Mouse (Mus musculus) limb, embryonic 14.5 days (tissue): ENCODE measurements at regions not wholly inside any gene's neighbourhood (a gene's known extent, or its start where the extent isn't known, plus 50 kb on each side); places are given as distances from the start of the nearest gene placed in this dataset.

Experiments used
- ATAC-seq: fragments of 200-750 bp; cut with Nextera tagmentation; 2 replicates; pipeline ENCODE4 v1.8.0; 2017; ENCODE audit warnings: low read depth, moderate number of reproducible peaks, moderate TSS enrichment; ENCODE audit not compliant: low FRiP score
- DNase-seq: peaks from one replicate; pipeline ENCODE4 v3.0.0-alpha.2; 2015; ENCODE audit warnings: low spot score
- H3K27ac ChIP-seq: fragments of 300-500 bp; sonication (generic); replicated peaks from 2 replicates; pipeline ENCODE4 v1.5.1; 2014; ENCODE audit warnings: low read depth, mild to moderate bottlenecking, low read length, moderate library complexity, mixed read lengths
- H3K27me3 ChIP-seq: fragments of 300-500 bp; sonication (generic); 2 replicates; pipeline ENCODE4 v1.6.1; 2014; ENCODE audit warnings: low read length, mixed read lengths; ENCODE audit not compliant: control insufficient read depth, insufficient read depth
- H3K36me3 ChIP-seq: fragments of 300-500 bp; sonication (generic); 2 replicates; pipeline ENCODE4 v1.6.1; 2014; ENCODE audit warnings: mild to moderate bottlenecking, low read length, moderate library complexity, mixed read lengths; ENCODE audit not compliant: control insufficient read depth, insufficient read depth
- H3K4me1 ChIP-seq: fragments of 300-500 bp; sonication (generic); 2 replicates; pipeline ENCODE4 v1.6.1; 2014; ENCODE audit warnings: antibody characterized with exemption, low read length, mixed read lengths; ENCODE audit not compliant: control insufficient read depth, insufficient read depth
- H3K4me2 ChIP-seq: fragments of 300-500 bp; sonication (generic); replicated peaks from 2 replicates; pipeline ENCODE4 v1.6.1; 2014; ENCODE audit warnings: low read depth, mild to moderate bottlenecking, low read length, moderate library complexity; ENCODE audit not compliant: severe bottlenecking
- H3K4me3 ChIP-seq: fragments of 300-500 bp; sonication (generic); replicated peaks from 2 replicates; pipeline ENCODE4 v1.5.1; 2014; ENCODE audit warnings: low read length
- H3K9ac ChIP-seq: fragments of 300-500 bp; sonication (generic); 2 replicates; pipeline ENCODE4 v1.6.1; 2014; ENCODE audit warnings: mild to moderate bottlenecking, low read depth, low read length, moderate library complexity; ENCODE audit not compliant: severe bottlenecking
- H3K9me3 ChIP-seq: fragments of 300-500 bp; sonication (generic); 2 replicates; pipeline ENCODE4 v1.6.1; 2016; ENCODE audit warnings: low read length; ENCODE audit not compliant: control insufficient read depth
- POLR2A ChIP-seq: fragments of 200-500 bp; IDR thresholded peaks from 2 replicates; pipeline ENCODE4 v1.8.0; 2012; ENCODE audit warnings: inconsistent platforms, mild to moderate bottlenecking, moderate library complexity, borderline replicate concordance; ENCODE audit not compliant: insufficient read depth, insufficient read length; ENCODE audit errors: extremely low read depth
- WGBS: fragments of 180-500 bp; shearing (Covaris S2); extraction: QIAGEN DNeasy Blood & Tissue Kit; methylation state at CpG from one replicate; pipeline ENCODE4 v1.1.7; 2014; 5-methylcytosine and 5-hydroxymethylcytosine counted together

- Histone ChIP-seq H3K4me1 (peaks cover 19% of the 10 kb centered on the region), H3K27ac (no peak overlapping the region), H3K9ac (no peak overlapping the region), H3K4me3 (no peak overlapping the region), H3K36me3 (no peaks in the 10 kb centered on the region), H3K9me3 (no peaks in the 10 kb centered on the region), H3K27me3 (no peaks in the 10 kb centered on the region), H3K4me2 (no peak overlapping the region)
- DNase-seq (no peak), ATAC-seq (no peak)
- WGBS = 92% methylated on average over 12 of the region's 12 CpGs
- no peak for TF ChIP-seq POLR2A
These were observed 268.6 kb downstream of the Rps24 start for GRCm38 (mm10) chr14:24755426-24756117.

GRCm38 (mm10) chr14:24757302-24757701, 270.4 kb downstream of the Rps24 start:
- ATAC-seq = no peak
- Histone ChIP-seq H3K4me2 (no peak overlapping the region), H3K27ac (no peak overlapping the region), H3K27me3 (no peaks in the 10 kb centered on the region), H3K4me1 (peaks cover 19% of the 10 kb centered on the region), H3K4me3 (no peak overlapping the region), H3K9ac (no peak overlapping the region), H3K36me3 (no peaks in the 10 kb centered on the region), H3K9me3 (no peaks in the 10 kb centered on the region)
- 71% methylated on average over 1 of the region's 1 CpGs for WGBS
- no peak for DNase-seq
- no peak for TF ChIP-seq POLR2A

- WGBS = 45% methylated on average over 1 of the region's 1 CpGs
- no peak overlapping the region for H3K4me2 ChIP-seq
- H3K9me3 ChIP-seq = no peaks in the 10 kb centered on the region
- DNase-seq = no peak
- H3K27ac ChIP-seq = no peak overlapping the region
- H3K4me3 ChIP-seq = no peak overlapping the region
- peaks cover 19% of the 10 kb centered on the region for H3K4me1 ChIP-seq
- no peak for TF ChIP-seq POLR2A
- no peak for ATAC-seq
- H3K9ac ChIP-seq = no peak overlapping the region
- H3K36me3 ChIP-seq = no peaks in the 10 kb centered on the region
- no peaks in the 10 kb centered on the region for H3K27me3 ChIP-seq
These were observed 270.9 kb downstream of the Rps24 start for GRCm38 (mm10) chr14:24757843-24758242.

DNA sequence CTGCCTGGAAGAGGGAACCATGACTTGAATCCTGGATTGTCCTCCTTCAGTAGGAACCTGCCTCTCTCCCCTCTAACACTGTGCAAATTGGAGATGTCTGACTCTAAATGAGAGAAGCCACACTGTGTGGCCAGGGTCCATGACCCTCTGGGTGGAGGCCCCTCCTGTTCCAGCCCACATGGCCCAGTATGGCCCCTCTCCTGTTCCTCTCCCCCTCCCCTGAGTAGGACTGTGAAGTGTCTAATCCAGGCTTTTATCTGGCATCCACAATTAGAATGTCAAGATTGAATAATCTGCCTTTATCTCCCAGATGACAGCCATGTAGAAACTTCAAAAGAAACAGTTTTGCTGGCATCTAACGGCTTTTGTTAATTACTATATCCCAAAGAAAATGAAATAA, 274.0 kb downstream of the Rps24 start:
- peaks cover 19% of the 10 kb centered on the region for H3K4me1 ChIP-seq
- 70% methylated on average over 1 of the region's 1 CpGs for WGBS
- no peak for DNase-seq

DNA sequence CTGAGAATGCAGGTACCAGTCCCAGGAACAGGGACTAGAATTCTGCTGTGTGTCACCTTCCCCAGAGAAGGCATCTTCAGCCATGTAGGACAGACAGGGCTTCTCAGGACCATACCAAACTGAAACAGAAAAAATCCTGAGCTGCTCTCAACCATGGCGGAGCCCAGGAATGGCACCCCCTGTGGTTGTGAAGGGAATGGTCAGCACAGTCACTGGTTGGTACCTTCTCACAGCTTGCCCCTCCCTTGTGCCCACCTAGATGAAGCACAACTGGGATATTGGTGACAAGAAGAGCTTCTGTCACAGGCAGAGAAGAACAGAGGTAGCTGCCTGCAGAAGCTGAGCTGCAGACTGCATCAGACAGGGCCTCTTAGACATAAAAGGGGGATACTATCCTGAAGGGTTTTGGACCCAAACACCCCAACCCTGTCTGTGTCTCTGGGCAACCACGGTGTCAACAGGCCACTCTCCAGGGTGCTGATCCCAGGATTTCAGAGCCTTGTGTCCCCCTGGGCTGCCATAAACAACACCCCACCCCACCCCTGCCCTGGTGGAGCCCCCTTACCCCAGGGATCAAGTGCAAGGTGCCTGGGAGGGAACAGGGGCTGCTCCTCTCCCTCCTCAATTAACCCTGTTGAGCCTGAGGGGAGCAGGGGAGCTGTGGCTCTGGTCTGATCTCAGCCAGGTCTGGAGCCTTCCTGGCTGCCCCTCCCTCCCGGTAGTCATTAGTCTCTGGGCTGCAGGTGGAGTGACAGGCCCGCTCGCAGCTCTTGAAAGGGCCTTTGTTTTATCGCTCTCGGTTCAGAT, 275.7 kb downstream of the Rps24 start:
- Histone ChIP-seq H3K9ac (no peak overlapping the region), H3K36me3 (no peaks in the 10 kb centered on the region), H3K4me3 (no peak overlapping the region), H3K4me2 (no peak overlapping the region), H3K27ac (no peak overlapping the region), H3K27me3 (no peaks in the 10 kb centered on the region), H3K4me1 (peaks cover 16% of the 10 kb centered on the region), H3K9me3 (no peaks in the 10 kb centered on the region)
- no peak for TF ChIP-seq POLR2A
- DNase-seq = peak; percentile 27
- 10% methylated on average over 7 of the region's 7 CpGs for WGBS
- no peak for ATAC-seq

More for the DNA sequence above, 274.0 kb downstream of the Rps24 start:
- no peak overlapping the region for H3K27ac ChIP-seq
- ATAC-seq = no peak
- no peak overlapping the region for H3K4me2 ChIP-seq
- H3K36me3 ChIP-seq = no peaks in the 10 kb centered on the region
- no peak overlapping the region for H3K4me3 ChIP-seq
- no peaks in the 10 kb centered on the region for H3K9me3 ChIP-seq
- H3K27me3 ChIP-seq = no peaks in the 10 kb centered on the region
- no peak for TF ChIP-seq POLR2A
- no peak overlapping the region for H3K9ac ChIP-seq
